Mouse (Mus musculus) embryonic facial prominence, embryonic 10.5 days (tissue): ENCODE measurements around the gene Tmem59l. TPM values are rescaled to one million over a fixed set of nuclear protein-coding genes. Genes with fewer than 3 reads are reported as not detected.

Source experiments
- DNase-seq: peaks from one replicate; pipeline ENCODE4 v3.0.0-alpha.2; 2017; ENCODE audit warnings: low spot score
- H3K27ac ChIP-seq: fragments of 300-500 bp; sonication (generic); replicated peaks from 2 replicates; pipeline ENCODE4 v1.5.1; 2016; ENCODE audit warnings: mild to moderate bottlenecking
- H3K27me3 ChIP-seq: fragments of 300-500 bp; sonication (generic); replicated peaks from 2 replicates; pipeline ENCODE4 v1.6.1; 2016; ENCODE audit warnings: low read depth, mild to moderate bottlenecking; ENCODE audit not compliant: poor library complexity, severe bottlenecking
- H3K36me3 ChIP-seq: fragments of 300-500 bp; sonication (generic); replicated peaks from 2 replicates; pipeline ENCODE4 v1.6.1; 2016; ENCODE audit warnings: mild to moderate bottlenecking, moderate library complexity
- H3K4me1 ChIP-seq: fragments of 300-500 bp; sonication (generic); 2 replicates; pipeline ENCODE4 v1.6.1; 2016
- H3K4me3 ChIP-seq: fragments of 300-500 bp; sonication (generic); 2 replicates; pipeline ENCODE4 v1.5.1; 2016; ENCODE audit warnings: mild to moderate bottlenecking, moderate library complexity
- H3K9me3 ChIP-seq: fragments of 300-500 bp; sonication (generic); 2 replicates; pipeline ENCODE4 v1.6.1; 2016; ENCODE audit warnings: mild to moderate bottlenecking
- WGBS: fragments of 180-500 bp; shearing (Covaris S2); methylation state at CpG from one replicate; pipeline ENCODE4 v1.1.7; 2016; 5-methylcytosine and 5-hydroxymethylcytosine counted together
- polyA plus RNA-seq: library from polyadenylated mRNA; unstranded; fragments of >200 nt; fragmentation: Nextera tagmentation; extraction: Ambion mirVana; gene quantifications from 2 replicates; pipeline ENCODE4 v1.2.1, GENCODE M21; 2016

Tmem59l gene
- polyA plus RNA-seq, 1 experiment from 2014 or later, result 28.3 TPM

- DNase-seq, result no peak
- Histone ChIP-seq H3K9me3 (no peaks in the 10 kb centered on the region), H3K4me1 (peaks cover 21% of the 10 kb centered on the region), H3K36me3 (no peaks in the 10 kb centered on the region), H3K27me3 (no peaks in the 10 kb centered on the region), H3K27ac (no peak overlapping the region), H3K4me3 (no peak overlapping the region)
- 81% methylated on average over 4 of the region's 4 CpGs for WGBS
Measured at GRCm38 (mm10) chr8:70443326-70443725, 43.8 kb downstream of the Tmem59l start.

- H3K27ac ChIP-seq, result no peak overlapping the region
- H3K9me3 ChIP-seq, result no peaks in the 10 kb centered on the region
- no peaks in the 10 kb centered on the region for H3K36me3 ChIP-seq
- DNase-seq, result no peak
- WGBS, result 71% methylated on average over 3 of the region's 3 CpGs
- peaks cover 19% of the 10 kb centered on the region for H3K4me1 ChIP-seq
- no peaks in the 10 kb centered on the region for H3K27me3 ChIP-seq
- H3K4me3 ChIP-seq, result no peak overlapping the region
Measured at GRCm38 (mm10) chr8:70441565-70441964, 45.6 kb downstream of the Tmem59l start.

GRCm38 (mm10) chr8:70440246-70440645, 46.9 kb downstream of the Tmem59l start:
- Histone ChIP-seq H3K36me3 (no peaks in the 10 kb centered on the region), H3K27me3 (no peaks in the 10 kb centered on the region), H3K4me3 (peak overlapping the region; percentile 80), H3K27ac (peak overlapping the region; percentile 91), H3K4me1 (peaks cover 19% of the 10 kb centered on the region), H3K9me3 (no peaks in the 10 kb centered on the region)
- 52% methylated on average over 3 of the region's 3 CpGs for WGBS
- no peak for DNase-seq

- WGBS, result 12% methylated on average over 7 of the region's 7 CpGs
Measured at GRCm38 (mm10) chr8:70439848-70440179, 47.3 kb downstream of the Tmem59l start.

GRCm38 (mm10) chr8:70439055-70439847, 47.9 kb downstream of the Tmem59l start, which contains the start of gene Crtc1:
TSS of gene Crtc1 (minus strand) at chr8:70439579.
- H3K27me3 ChIP-seq, result no peaks in the 10 kb centered on the region
- H3K4me1 ChIP-seq, result peaks cover 19% of the 10 kb centered on the region
- H3K4me3 ChIP-seq, result peak within 1 kb of the TSS; percentile 80
- peak; percentile 99 for DNase-seq
- no peaks in the 10 kb centered on the region for H3K36me3 ChIP-seq
- peak within 1 kb of the TSS; percentile 91 for H3K27ac ChIP-seq
- under 1% methylated on average over 70 of the region's 70 CpGs for WGBS
- no peaks in the 10 kb centered on the region for H3K9me3 ChIP-seq

More at GRCm38 (mm10) chr8:70439848-70440179, 47.3 kb downstream of the Tmem59l start:
- Histone ChIP-seq H3K9me3 (no peaks in the 10 kb centered on the region), H3K4me1 (peaks cover 19% of the 10 kb centered on the region), H3K36me3 (no peaks in the 10 kb centered on the region), H3K27me3 (no peaks in the 10 kb centered on the region), H3K4me3 (peak overlapping the region; percentile 80), H3K27ac (peak overlapping the region; percentile 91)
- no peak for DNase-seq

- 91% methylated on average over 2 of the region's 2 CpGs for WGBS
- DNase-seq, result no peak
- peak overlapping the region; percentile 80 for H3K4me3 ChIP-seq
- H3K27ac ChIP-seq, result no peak overlapping the region
- no peaks in the 10 kb centered on the region for H3K36me3 ChIP-seq
- H3K27me3 ChIP-seq, result no peaks in the 10 kb centered on the region
- H3K9me3 ChIP-seq, result no peaks in the 10 kb centered on the region
- H3K4me1 ChIP-seq, result peaks cover 19% of the 10 kb centered on the region
Measured at GRCm38 (mm10) chr8:70438423-70438822, 48.7 kb downstream of the Tmem59l start.

- Histone ChIP-seq H3K4me3 (no peak overlapping the region), H3K9me3 (no peaks in the 10 kb centered on the region), H3K27me3 (no peaks in the 10 kb centered on the region), H3K4me1 (peaks cover 18% of the 10 kb centered on the region), H3K36me3 (no peaks in the 10 kb centered on the region), H3K27ac (no peak overlapping the region)
- WGBS, result 92% methylated on average over 5 of the region's 5 CpGs
- no peak for DNase-seq
Measured at GRCm38 (mm10) chr8:70435156-70435555, 52.0 kb downstream of the Tmem59l start.

Other genes with a start within 250 kb of the Tmem59l start
- 121 and 130 TPM in 2 replicates for gene Homer3, start 204.5 kb downstream of the Tmem59l start, polyA plus RNA-seq
- gene Ddx49, start 184.9 kb downstream of the Tmem59l start, polyA plus RNA-seq, result 51.0 and 58.1 TPM in 2 replicates
- 293 and 297 TPM in 2 replicates for gene Cope, start 184.8 kb downstream of the Tmem59l start, polyA plus RNA-seq
- 2.3 and 4.1 TPM in 2 replicates for gene Cers1, start 171.6 kb downstream of the Tmem59l start, polyA plus RNA-seq
- gene Gdf1, start 157.5 kb downstream of the Tmem59l start, polyA plus RNA-seq, result 5.6 and 5.7 TPM in 2 replicates
- gene Upf1, start 134.1 kb downstream of the Tmem59l start, polyA plus RNA-seq, result 21.9 and 22.1 TPM in 2 replicates
- gene Comp, start 113.8 kb downstream of the Tmem59l start, polyA plus RNA-seq, result 0.19 and 0.37 TPM in 2 replicates
- 17.3 and 20.6 TPM in 2 replicates for gene Crtc1, start 47.8 kb downstream of the Tmem59l start, polyA plus RNA-seq
- 22.4 and 24.1 TPM in 2 replicates for gene Klhl26, start 10.4 kb downstream of the Tmem59l start, polyA plus RNA-seq
- gene Crlf1, start 5.8 kb upstream of the Tmem59l start, polyA plus RNA-seq, result 103 and 116 TPM in 2 replicates
- gene Rex1bd, start 19.4 kb upstream of the Tmem59l start, polyA plus RNA-seq, result 118 and 138 TPM in 2 replicates
- gene Uba52, start 23.4 kb upstream of the Tmem59l start, polyA plus RNA-seq, result 908 and 951 TPM in 2 replicates
- 278 and 285 TPM in 2 replicates for gene Fkbp8, start 40.4 kb upstream of the Tmem59l start, polyA plus RNA-seq
- gene Kxd1, start 40.6 kb upstream of the Tmem59l start, polyA plus RNA-seq, result 49.7 and 51.0 TPM in 2 replicates
- 20.8 and 21.1 TPM in 2 replicates for gene Ell, start 52.1 kb upstream of the Tmem59l start, polyA plus RNA-seq
- 184 and 187 TPM in 2 replicates for gene Isyna1, start 107.0 kb upstream of the Tmem59l start, polyA plus RNA-seq
- gene Ssbp4, start 121.5 kb upstream of the Tmem59l start, polyA plus RNA-seq, result 105 and 109 TPM in 2 replicates
- gene Lrrc25, start 128.8 kb upstream of the Tmem59l start, polyA plus RNA-seq, result 0.77 and 0.79 TPM in 2 replicates
- 0.14 TPM in 1 of 2 replicates, not detected in the other for gene Gdf15, start 145.1 kb upstream of the Tmem59l start, polyA plus RNA-seq
- 51.8 and 52.7 TPM in 2 replicates for gene Pgpep1, start 173.0 kb upstream of the Tmem59l start, polyA plus RNA-seq
- 347 and 351 TPM in 2 replicates for gene Lsm4, start 185.9 kb upstream of the Tmem59l start, polyA plus RNA-seq
- 58.7 and 61.7 TPM in 2 replicates for gene Jund, start 211.6 kb upstream of the Tmem59l start, polyA plus RNA-seq
- 0.05 TPM in 1 of 2 replicates, not detected in the other for gene Iqcn, start 216.1 kb upstream of the Tmem59l start, polyA plus RNA-seq
- gene Gm3336, start 231.2 kb upstream of the Tmem59l start, polyA plus RNA-seq, result not detected in 2 replicates
- 0.20 and 0.69 TPM in 2 replicates for gene Pde4c, start 236.4 kb upstream of the Tmem59l start, polyA plus RNA-seq